Mouse (Mus musculus) small intestine, adult 2 months (tissue): ENCODE data around the gene Nup133. TPM values are rescaled to one million over a fixed set of nuclear protein-coding genes. Genes with fewer than 3 reads are reported as not detected.

Experiments
- H3K27ac ChIP-seq: fragments of 200-500 bp; 2 replicates; pipeline ENCODE4 v1.5.1; 2012; ENCODE audit warnings: low read depth, low read length, control low read depth, inconsistent platforms; ENCODE audit not compliant: insufficient read depth
- H3K27me3 ChIP-seq: fragments of 200-500 bp; 2 replicates; pipeline ENCODE4 v1.6.1; 2012; ENCODE audit warnings: mild to moderate bottlenecking, moderate library complexity, low read length, inconsistent platforms; ENCODE audit not compliant: control insufficient read depth, insufficient read depth
- H3K36me3 ChIP-seq: fragments of 200-500 bp; 2 replicates; pipeline ENCODE4 v1.6.1; 2012; ENCODE audit warnings: mild to moderate bottlenecking, low read length, control low read depth, inconsistent platforms; ENCODE audit not compliant: control insufficient read depth, insufficient read depth
- H3K4me1 ChIP-seq: fragments of 200-500 bp; 2 replicates; pipeline ENCODE4 v1.6.1; 2012; ENCODE audit warnings: low read length, inconsistent platforms, mixed read lengths; ENCODE audit not compliant: control insufficient read depth, insufficient read depth, insufficient read length
- H3K4me3 ChIP-seq: fragments of 200-500 bp; 2 replicates; pipeline ENCODE4 v1.5.1; 2012; ENCODE audit warnings: low read depth, mild to moderate bottlenecking, control low read depth, inconsistent platforms, low read length, moderate library complexity
- CTCF ChIP-seq: fragments of 200-500 bp; IDR thresholded peaks from 2 replicates; pipeline ENCODE4 v1.5.1; 2012; ENCODE audit warnings: low read depth, mild to moderate bottlenecking, control low read depth, inconsistent platforms, low read length, moderate library complexity, mixed read lengths; ENCODE audit not compliant: insufficient replicate concordance, insufficient read length; ENCODE audit errors: extremely low read depth
- POLR2A ChIP-seq: fragments of 200-500 bp; IDR thresholded peaks from 2 replicates; pipeline ENCODE4 v1.6.1; 2012; ENCODE audit warnings: low read depth, mild to moderate bottlenecking, control low read depth, inconsistent platforms, low read length, moderate library complexity
- WGBS: fragments of 180-500 bp; shearing (Covaris S2); methylation state at CpG from one replicate; pipeline ENCODE4 v1.1.7; 2018; 5-methylcytosine and 5-hydroxymethylcytosine counted together
- polyA plus RNA-seq: library from polyadenylated mRNA; depleted of rRNA; stranded (reverse); fragments of >200 nt; gene quantifications from 2 replicates; pipeline ENCODE4 v1.2.3, GENCODE M21; 2012

Gene Nup133
- polyA plus RNA-seq, 1 experiment: 4.3 TPM

DNA sequence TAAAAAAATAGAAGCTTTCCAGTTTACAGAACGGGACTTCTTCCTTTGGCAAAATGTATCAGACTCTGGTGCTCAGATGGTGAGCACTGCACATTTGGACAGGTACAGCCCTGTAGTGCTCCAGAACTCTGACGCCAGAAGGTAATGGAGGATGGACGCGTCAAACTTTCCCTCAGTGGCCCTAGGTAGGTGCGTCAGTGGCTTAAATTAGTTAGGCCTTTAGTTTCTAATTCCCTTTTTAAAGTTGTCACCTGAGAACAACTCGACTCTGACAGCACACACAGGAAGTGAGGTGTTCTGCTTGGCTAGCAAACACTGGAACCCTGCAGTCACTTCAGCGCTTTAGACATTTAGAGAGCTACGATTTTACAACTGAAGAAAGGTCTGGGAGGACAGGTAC, 4.6 kb upstream of the Nup133 start:
- Histone ChIP-seq H3K4me3 (no peak overlapping the region), H3K36me3 (peaks cover 36% of the 10 kb centered on the region), H3K4me1 (peaks cover 3% of the 10 kb centered on the region; the same call in 1 of the 2 replicates), H3K27ac (no peak overlapping the region), H3K27me3 (no peaks in the 10 kb centered on the region)
- TF ChIP-seq CTCF: no peak
- no peak for TF ChIP-seq POLR2A
- 84% methylated on average over 8 of the region's 8 CpGs for WGBS

DNA sequence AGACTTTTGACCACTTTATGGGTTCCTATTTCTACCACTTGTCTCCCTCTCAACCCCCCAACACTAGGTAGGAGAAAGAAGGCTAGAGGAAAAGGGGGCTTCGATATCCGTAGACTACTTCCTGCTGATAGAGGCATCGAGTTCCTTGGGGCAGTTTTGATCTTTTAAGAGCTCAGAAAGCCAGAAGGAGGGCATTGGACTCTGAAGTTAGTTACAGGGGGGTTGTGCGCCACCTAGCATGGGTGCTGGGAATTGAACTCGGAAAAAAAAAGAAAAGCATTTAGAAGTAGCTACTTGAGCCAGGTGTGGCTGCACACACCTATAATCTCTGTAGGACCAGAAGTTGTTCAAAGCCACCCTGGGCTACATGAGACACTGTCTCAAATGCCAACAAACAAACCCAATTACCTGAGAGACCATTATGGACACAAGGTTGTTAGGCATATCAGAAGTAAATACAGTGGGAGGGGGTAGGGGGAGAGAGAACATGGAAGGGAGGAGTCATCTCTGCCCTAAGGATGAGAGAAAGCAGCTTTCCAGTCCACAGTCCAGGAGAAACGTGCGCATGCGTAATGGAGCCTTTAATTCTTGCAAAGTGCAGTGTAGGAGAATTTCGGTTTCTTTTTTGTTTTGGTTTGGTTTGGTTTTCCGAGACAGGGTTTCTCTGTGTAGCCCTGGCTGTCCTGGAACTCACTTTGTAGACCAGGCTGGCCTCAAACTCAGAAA, 1.2 kb upstream of the Nup133 start:
- peak overlapping the region; percentile 75 for H3K27ac ChIP-seq
- peaks cover 3% of the 10 kb centered on the region; the same call in 1 of the 2 replicates for H3K4me1 ChIP-seq
- H3K4me3 ChIP-seq: peak overlapping the region; percentile 98; the same call in 1 of the 2 replicates
- peak; percentile 59; the same call in 1 of the 2 replicates for TF ChIP-seq CTCF
- no peak for TF ChIP-seq POLR2A
- peaks cover 21% of the 10 kb centered on the region for H3K36me3 ChIP-seq
- whole genome bisulfite sequencing: 25% methylated on average over 10 of the region's 10 CpGs
- H3K27me3 ChIP-seq: no peaks in the 10 kb centered on the region

- Histone ChIP-seq H3K4me1 (peaks cover 3% of the 10 kb centered on the region; the same call in 1 of the 2 replicates), H3K27ac (peak overlapping the region; percentile 75), H3K4me3 (peak overlapping the region; percentile 98), H3K36me3 (peaks cover 24% of the 10 kb centered on the region), H3K27me3 (no peaks in the 10 kb centered on the region)
- under 1% methylated on average over 10 of the region's 10 CpGs for WGBS
- no peak for TF ChIP-seq POLR2A
- TF ChIP-seq CTCF: 0 out of 2 replicates have a peak, but pooled peaks have one; percentile 7
Observed at GRCm38 (mm10) chr8:123949686-123949986, 571 bp upstream of the Nup133 start.

- H3K36me3 ChIP-seq: peaks cover 26% of the 10 kb centered on the region
- 77% methylated on average over 7 of the region's 7 CpGs for WGBS
- no peak overlapping the region for H3K27ac ChIP-seq
Observed at GRCm38 (mm10) chr8:123929026-123929425, 20.0 kb downstream of the Nup133 start.

GRCm38 (mm10) chr8:123925671-123926070, 23.4 kb downstream of the Nup133 start:
- no peak for TF ChIP-seq CTCF
- TF ChIP-seq POLR2A: no peak
- peaks cover 25% of the 10 kb centered on the region for H3K36me3 ChIP-seq
- H3K4me3 ChIP-seq: no peak overlapping the region
- 86% methylated on average over 3 of the region's 3 CpGs for WGBS
- H3K4me1 ChIP-seq: no peaks in the 10 kb centered on the region
- H3K27me3 ChIP-seq: no peaks in the 10 kb centered on the region
- no peak overlapping the region for H3K27ac ChIP-seq

More at GRCm38 (mm10) chr8:123929026-123929425, 20.0 kb downstream of the Nup133 start:
- Histone ChIP-seq H3K4me1 (no peaks in the 10 kb centered on the region), H3K4me3 (no peak overlapping the region), H3K27me3 (no peaks in the 10 kb centered on the region)
- TF ChIP-seq POLR2A: no peak
- no peak for TF ChIP-seq CTCF

- H3K4me1 ChIP-seq: no peaks in the 10 kb centered on the region
- H3K27ac ChIP-seq: no peak overlapping the region
- peaks cover 28% of the 10 kb centered on the region for H3K36me3 ChIP-seq
- 8% methylated on average over 2 of the region's 2 CpGs for WGBS
- H3K4me3 ChIP-seq: no peak overlapping the region
- no peaks in the 10 kb centered on the region for H3K27me3 ChIP-seq
- peak; percentile 83; the same call in 1 of the 2 replicates for TF ChIP-seq CTCF
- TF ChIP-seq POLR2A: no peak
Observed at GRCm38 (mm10) chr8:123924719-123925118, 24.3 kb downstream of the Nup133 start.

GRCm38 (mm10) chr8:123914635-123915034, 34.4 kb downstream of the Nup133 start:
- Histone ChIP-seq H3K27me3 (no peaks in the 10 kb centered on the region), H3K4me3 (no peak overlapping the region), H3K36me3 (peaks cover 43% of the 10 kb centered on the region), H3K4me1 (no peaks in the 10 kb centered on the region), H3K27ac (no peak overlapping the region)
- no peak for TF ChIP-seq POLR2A
- TF ChIP-seq CTCF: no peak
- 95% methylated on average over 3 of the region's 3 CpGs for WGBS

GRCm38 (mm10) chr8:123912265-123912664, 36.8 kb downstream of the Nup133 start:
- H3K4me3 ChIP-seq: no peak overlapping the region
- H3K36me3 ChIP-seq: peaks cover 45% of the 10 kb centered on the region
- H3K27ac ChIP-seq: no peak overlapping the region
- WGBS: 96% methylated on average over 4 of the region's 4 CpGs
- H3K27me3 ChIP-seq: no peaks in the 10 kb centered on the region
- H3K4me1 ChIP-seq: no peaks in the 10 kb centered on the region
- TF ChIP-seq POLR2A (no peak), CTCF (no peak)
